19 mouse cellular contexts compared by ENCODE assay signal in the genomic region with DNA sequence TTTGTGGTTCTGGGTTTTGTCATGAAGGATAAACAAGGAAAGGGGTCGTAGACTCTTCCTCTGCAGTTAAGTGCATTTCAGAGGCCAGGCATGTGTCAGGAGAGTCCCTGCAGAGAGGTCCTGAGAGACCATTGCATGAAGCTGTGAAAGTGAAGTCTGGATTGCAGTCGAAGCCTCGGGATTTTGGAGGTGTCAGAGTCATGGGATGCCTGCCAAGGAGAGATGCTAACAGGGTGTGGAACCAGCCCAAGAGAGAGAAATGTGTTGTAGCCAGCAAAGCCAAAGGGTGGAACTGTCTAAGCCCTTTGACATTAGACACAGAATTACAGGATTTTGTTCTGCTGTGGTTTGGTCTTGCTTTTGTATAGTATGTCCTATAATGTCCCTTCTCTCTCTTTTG.
DNase-seq lines count a peak whose midpoint lies in the region; ATAC-seq and TF ChIP-seq lines count a peak whose summit lies in the region.
"Had no signal": no experiment of that assay in that cellular context is flagged by ENCODE, and none has a peak within 500 bp of the region (broad histone marks: within the 10 kb centered on the region; RNA-seq: fewer than 3 reads in every experiment).

No protein-coding gene starts in this region.

- H3K9ac ChIP-seq in embryonic facial prominence, embryonic 14.5 days (ENCODE audit: low read depth, low read length) = no peak overlapping the region
- H3K9ac ChIP-seq in intestine, postnatal 0 days (ENCODE audit: low read depth, low read length) = no peak overlapping the region
- H3K9ac ChIP-seq: embryonic facial prominence, embryonic 15.5 days; forebrain, embryonic 13.5 days; hindbrain, embryonic 15.5 days; limb, embryonic 12.5 days; liver, embryonic 14.5 days had no signal

- 0 out of 2 replicates have a peak, but pooled peaks cover 8% of the 10 kb centered on the region for H3K9me3 ChIP-seq in embryonic facial prominence, embryonic 14.5 days (ENCODE audit: control insufficient read depth, low read length)
- no peaks in the 10 kb centered on the region for H3K9me3 ChIP-seq in embryonic facial prominence, embryonic 10.5 days
- H3K9me3 ChIP-seq in intestine, postnatal 0 days (ENCODE audit: control insufficient read depth) = no peaks in the 10 kb centered on the region
- H3K9me3 ChIP-seq: embryonic facial prominence, embryonic 15.5 days; forebrain, embryonic 13.5 days; hindbrain, embryonic 15.5 days; limb, embryonic 12.5 days had no signal

- H3K36me3 ChIP-seq in embryonic facial prominence, embryonic 14.5 days (ENCODE audit: control insufficient read depth, insufficient read depth, low read length) = no peaks in the 10 kb centered on the region
- no peaks in the 10 kb centered on the region for H3K36me3 ChIP-seq in embryonic facial prominence, embryonic 10.5 days (replicated peaks)
- no peaks in the 10 kb centered on the region for H3K36me3 ChIP-seq in intestine, postnatal 0 days (ENCODE audit: control insufficient read depth, insufficient read depth)
- H3K36me3 ChIP-seq: embryonic facial prominence, embryonic 15.5 days; hindbrain, embryonic 15.5 days; limb, embryonic 12.5 days had no signal

- H3K4me2 ChIP-seq in embryonic facial prominence, embryonic 14.5 days (ENCODE audit: low read depth, low read length) = no peak overlapping the region
- H3K4me2 ChIP-seq in intestine, postnatal 0 days (replicated peaks; ENCODE audit: low read depth) = no peak overlapping the region
- H3K4me2 ChIP-seq: embryonic facial prominence, embryonic 15.5 days; forebrain, embryonic 13.5 days; hindbrain, embryonic 15.5 days; limb, embryonic 12.5 days had no signal

- no peak overlapping the region for H3K27ac ChIP-seq in embryonic facial prominence, embryonic 14.5 days (replicated peaks; ENCODE audit: low read depth, low read length)
- H3K27ac ChIP-seq in embryonic facial prominence, embryonic 10.5 days (replicated peaks) = no peak overlapping the region
- H3K27ac ChIP-seq in intestine, postnatal 0 days (ENCODE audit: low read depth, low read length) = no peak overlapping the region
- H3K27ac ChIP-seq: embryonic facial prominence, embryonic 15.5 days; forebrain, embryonic 13.5 days; hindbrain, embryonic 15.5 days; layer of hippocampus, adult 2 months; left cerebral cortex, adult 2 months; limb, embryonic 12.5 days; liver, embryonic 14.5 days had no signal

- H3K4me3 ChIP-seq in embryonic facial prominence, embryonic 14.5 days (ENCODE audit: low read depth, low read length) = no peak overlapping the region
- H3K4me3 ChIP-seq in embryonic facial prominence, embryonic 10.5 days = no peak overlapping the region
- no peak overlapping the region for H3K4me3 ChIP-seq in intestine, postnatal 0 days (ENCODE audit: low read depth, low read length)
- H3K4me3 ChIP-seq: embryonic facial prominence, embryonic 15.5 days; forebrain, embryonic 13.5 days; hindbrain, embryonic 15.5 days; layer of hippocampus, adult 2 months; left cerebral cortex, adult 2 months; limb, embryonic 12.5 days had no signal

- 47% methylated on average over 3 of the region's 3 CpGs for WGBS in embryonic facial prominence, embryonic 14.5 days
- 69% methylated on average over 3 of the region's 3 CpGs for WGBS in embryonic facial prominence, embryonic 10.5 days
- WGBS in intestine, postnatal 0 days = 37% methylated on average over 3 of the region's 3 CpGs

- 0 out of 2 replicates have a peak, but pooled peaks have one; percentile 15 for ATAC-seq in embryonic facial prominence, embryonic 14.5 days (ENCODE audit: low read depth)
- ATAC-seq in intestine, postnatal 0 days = no peak
- ATAC-seq: forebrain, embryonic 13.5 days; lung, postnatal 0 days; midbrain, embryonic 16.5 days had no signal

- no peaks in the 10 kb centered on the region for H3K27me3 ChIP-seq in embryonic facial prominence, embryonic 14.5 days (replicated peaks; ENCODE audit: control insufficient read depth, insufficient read depth, low read length)
- H3K27me3 ChIP-seq in embryonic facial prominence, embryonic 10.5 days (replicated peaks; ENCODE audit: low read depth, poor library complexity, severe bottlenecking) = no peaks in the 10 kb centered on the region
- no peaks in the 10 kb centered on the region for H3K27me3 ChIP-seq in intestine, postnatal 0 days (replicated peaks; ENCODE audit: control insufficient read depth, insufficient read depth, low read length)
- H3K27me3 ChIP-seq: embryonic facial prominence, embryonic 15.5 days; forebrain, embryonic 13.5 days; hindbrain, embryonic 15.5 days; limb, embryonic 12.5 days had no signal

- peak; percentile 41 for DNase-seq in embryonic facial prominence, embryonic 14.5 days (ENCODE audit: low spot score)
- DNase-seq in embryonic facial prominence, embryonic 10.5 days (ENCODE audit: low spot score) = no peak
- peak; percentile 90 for DNase-seq in 3T3-L1 (ENCODE audit: low read depth, low spot score)
- peak; percentile 59 for DNase-seq in cerebellum, adult 11-12 months
- peak; percentile 56 to 80 for DNase-seq in cerebellum, postnatal 25 days
- no peak for DNase-seq in lung, postnatal 10 days
- DNase-seq in ovary, postnatal 10 days (ENCODE audit: low spot score) = no peak
- DNase-seq: kidney, adult 18-20 months; kidney, postnatal 10 days had no signal

- no peaks in the 10 kb centered on the region for H3K4me1 ChIP-seq in embryonic facial prominence, embryonic 14.5 days (ENCODE audit: control insufficient read depth, insufficient read depth, low read length)
- H3K4me1 ChIP-seq in embryonic facial prominence, embryonic 10.5 days = no peaks in the 10 kb centered on the region
- no peaks in the 10 kb centered on the region for H3K4me1 ChIP-seq in intestine, postnatal 0 days (replicated peaks; ENCODE audit: control insufficient read depth, insufficient read depth, low read length)
- H3K4me1 ChIP-seq: embryonic facial prominence, embryonic 15.5 days; forebrain, embryonic 13.5 days; hindbrain, embryonic 15.5 days; limb, embryonic 12.5 days had no signal

- no peak for TF ChIP-seq CTCF in intestine, postnatal 0 days (IDR thresholded peaks at IDR 0.05; ENCODE audit: low read depth)

Comparison
In these comparisons a context has a peak if more than half of its experiments do, and no peak if none do; other contexts are left out.
1. DNase-seq: peak in embryonic facial prominence, embryonic 14.5 days (single experiment), 3T3-L1 (single experiment), cerebellum, adult 11-12 months (single experiment) and cerebellum, postnatal 25 days (2 of 2); none in embryonic facial prominence, embryonic 10.5 days (single experiment), lung, postnatal 10 days (single experiment) and ovary, postnatal 10 days (single experiment).